Mouse (Mus musculus) testis, adult 2 months (tissue): ENCODE measurements around the gene Me1.
"Not testable (repeated sequence)": the region's sequence is repeated elsewhere in the genome, so short reads cannot be mapped to it uniquely, and the experiment has no call there.

Experiments used
- CTCF ChIP-seq: fragments of 200-500 bp; IDR thresholded peaks from 2 replicates; pipeline ENCODE4 v1.5.1; 2012; ENCODE audit warnings: low read depth, mild to moderate bottlenecking, inconsistent platforms, low read length, moderate library complexity; ENCODE audit not compliant: control insufficient read depth, insufficient read depth, insufficient replicate concordance
- POLR2A ChIP-seq: fragments of 200-500 bp; IDR thresholded peaks from 2 replicates; pipeline ENCODE4 v1.6.1; 2012; ENCODE audit warnings: low read depth, mild to moderate bottlenecking, inconsistent platforms, low read length, moderate library complexity; ENCODE audit not compliant: control insufficient read depth

- not testable (repeated sequence) for TF ChIP-seq CTCF, POLR2A
Observed at GRCm38 (mm10) chr9:86596983-86597382, 98.8 kb downstream of the Me1 start.
